Mouse (Mus musculus): ENCODE results near the gene Sdsl.

Gene Sdsl

DNA sequence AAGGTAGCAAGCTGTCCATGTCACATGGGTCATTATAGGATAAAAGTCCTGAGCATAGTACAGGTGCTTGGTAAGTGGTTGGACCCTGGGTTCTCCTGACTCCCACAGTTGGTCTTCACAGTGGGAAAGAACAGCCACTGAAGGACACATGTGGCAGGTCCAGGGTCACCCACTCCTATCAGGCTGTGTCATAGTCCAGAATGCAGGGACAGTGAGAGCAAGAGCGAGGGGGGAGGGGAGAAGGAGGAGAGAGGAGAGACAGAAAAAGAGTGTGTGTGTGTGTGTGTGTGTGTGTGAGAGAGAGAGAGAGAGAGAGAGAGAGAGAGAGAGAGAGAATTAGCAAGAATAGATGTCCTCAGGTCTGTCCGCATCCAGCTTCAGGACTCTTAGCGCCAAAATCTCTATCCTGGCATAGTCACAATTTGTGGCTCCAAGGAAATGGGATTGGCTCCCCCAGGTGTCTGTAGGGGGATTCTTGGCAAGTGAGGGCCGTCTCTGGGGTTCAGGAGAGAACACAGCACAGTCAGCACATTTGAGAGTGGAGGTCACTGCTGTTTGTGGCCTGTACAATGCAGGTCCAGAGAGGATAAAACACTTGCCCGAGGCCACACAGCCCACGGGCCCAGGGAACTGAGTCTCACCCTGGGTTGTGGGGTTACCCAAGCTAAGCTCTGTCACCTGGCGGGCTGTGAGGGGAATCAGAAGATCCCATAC is 15.6 kb downstream of the Sdsl start:
- no peak for DNase-seq (ENCODE audit: extremely low spot score, low spot score)

DNA sequence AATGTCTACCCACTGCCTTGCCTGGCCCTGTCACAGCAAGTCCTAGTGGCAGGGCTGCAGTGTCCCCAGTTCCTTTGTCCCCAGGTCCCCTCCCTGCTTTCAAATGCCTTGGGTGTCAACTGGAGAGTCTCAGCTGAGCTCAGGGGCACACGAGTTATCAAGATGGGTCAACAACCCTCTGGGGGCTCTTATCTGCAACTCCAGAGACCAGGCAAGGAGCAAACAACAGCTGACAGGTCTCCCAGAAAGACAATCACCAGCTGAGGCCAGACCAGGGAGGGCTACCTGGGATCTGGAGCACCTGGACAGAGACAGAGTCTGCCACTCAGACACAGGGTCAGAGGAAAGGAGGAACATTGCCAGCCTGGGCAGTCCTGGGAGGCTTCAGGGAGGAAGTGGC is 16.4 kb downstream of the Sdsl start:
- no peak for DNase-seq (ENCODE audit: extremely low spot score, low spot score)

DNA sequence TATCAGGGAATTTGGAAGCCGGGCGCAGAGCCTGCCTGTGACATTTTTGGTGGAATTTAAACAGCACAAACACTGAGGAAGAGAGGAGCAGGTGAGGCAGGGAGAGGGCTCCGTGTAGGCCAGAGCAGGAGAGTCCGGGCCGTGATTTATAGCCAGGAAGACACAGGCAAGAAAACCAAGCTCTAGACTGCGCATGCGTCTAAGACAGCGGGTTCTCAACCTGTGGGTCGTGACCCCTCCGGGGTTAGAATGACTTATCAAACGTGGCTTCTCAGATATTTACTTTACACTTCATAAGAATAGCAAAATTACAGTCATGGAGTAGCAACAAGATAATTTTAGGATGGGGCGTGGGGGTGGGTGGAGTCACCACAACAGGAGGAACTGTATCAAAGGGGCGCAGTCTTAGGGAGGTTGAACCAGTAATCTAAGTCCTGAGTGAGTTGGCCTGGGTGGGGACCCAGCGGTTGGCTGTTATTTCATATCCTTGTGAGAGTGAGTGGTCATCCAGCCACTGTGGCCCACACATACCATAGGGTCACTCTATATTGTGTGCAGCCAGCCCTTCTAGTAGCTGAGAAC is 17.8 kb downstream of the Sdsl start:
- DNase-seq (ENCODE audit: extremely low spot score, low spot score), result no peak

DNA sequence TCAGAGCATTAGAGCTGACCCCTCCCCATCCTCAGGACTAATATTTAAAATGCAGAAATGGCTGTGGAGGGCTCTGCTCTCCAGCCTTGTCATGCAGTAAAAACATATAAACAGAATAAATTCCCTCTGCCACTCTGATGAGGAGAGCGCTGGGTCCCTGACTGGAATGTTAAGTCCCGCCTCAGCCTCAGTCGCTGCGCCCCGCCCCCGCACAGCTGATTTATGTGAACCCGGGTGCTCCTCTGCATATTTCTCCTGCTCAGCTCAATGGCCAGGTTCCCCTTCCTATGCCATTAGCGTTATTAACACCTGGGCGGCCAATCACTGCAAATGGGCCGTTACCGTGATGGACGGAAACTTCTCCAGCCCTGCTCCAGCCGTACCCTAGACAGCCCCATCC is 25.3 kb downstream of the Sdsl start:
- no peak for DNase-seq (ENCODE audit: extremely low spot score, low spot score)

DNA sequence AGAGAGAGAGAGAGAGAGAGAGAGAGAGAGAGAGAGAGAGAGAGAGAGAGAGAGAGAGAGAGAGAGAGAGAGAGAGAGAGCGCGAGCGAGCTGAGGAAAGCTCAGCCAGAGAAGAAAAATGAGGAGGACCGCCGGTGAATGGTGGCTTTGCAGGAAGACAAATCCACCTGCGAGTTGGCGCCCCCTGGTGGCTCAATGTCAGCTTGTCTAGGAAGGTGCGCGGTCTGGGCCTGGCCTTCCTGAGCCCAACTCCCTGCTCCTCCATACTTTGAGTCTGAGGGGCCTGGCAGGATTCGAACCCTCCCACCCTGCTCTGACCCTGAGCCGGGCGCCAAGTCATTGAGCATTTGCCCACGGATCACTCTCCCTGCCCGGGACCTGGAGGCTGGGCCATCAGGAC is 31.9 kb downstream of the Sdsl start:
- DNase-seq (ENCODE audit: extremely low spot score, low spot score), result peak; percentile 98

DNA sequence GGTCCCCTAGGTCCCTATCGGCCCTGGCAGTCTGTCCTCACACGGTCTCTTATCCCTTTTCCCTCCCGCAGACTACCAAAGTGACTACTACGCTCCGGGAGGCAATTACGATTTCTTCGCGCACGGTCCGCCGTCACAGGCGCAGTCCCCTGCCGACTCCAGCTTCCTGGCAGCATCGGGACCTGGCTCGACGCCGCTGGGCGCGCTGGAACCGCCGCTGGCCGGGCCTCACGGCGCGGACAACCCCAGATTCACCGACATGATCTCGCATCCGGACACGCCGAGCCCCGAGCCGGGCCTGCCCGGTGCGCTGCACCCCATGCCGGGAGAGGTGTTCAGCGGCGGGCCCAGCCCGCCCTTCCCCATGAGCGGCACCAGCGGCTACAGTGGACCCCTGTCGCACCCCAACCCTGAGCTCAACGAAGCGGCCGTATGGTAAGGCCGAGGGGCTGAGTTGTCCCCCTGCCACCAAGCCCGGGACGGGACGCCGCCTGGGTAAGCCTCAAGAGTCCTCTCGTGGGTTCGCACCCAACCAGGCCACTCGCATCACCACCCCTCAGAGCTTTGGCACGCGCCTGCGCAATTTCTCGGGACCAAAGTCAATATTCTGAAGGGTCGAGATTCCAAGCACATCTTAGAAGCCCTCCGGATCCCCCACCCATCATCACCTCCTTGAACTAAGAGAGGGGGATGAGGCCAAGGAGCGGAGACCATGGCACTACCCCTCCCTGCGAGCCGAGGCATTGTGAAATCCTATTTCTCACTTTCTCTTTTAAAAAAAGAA is 32.5 kb downstream of the Sdsl start:
- DNase-seq (ENCODE audit: extremely low spot score, low spot score), result peak; percentile 61

DNA sequence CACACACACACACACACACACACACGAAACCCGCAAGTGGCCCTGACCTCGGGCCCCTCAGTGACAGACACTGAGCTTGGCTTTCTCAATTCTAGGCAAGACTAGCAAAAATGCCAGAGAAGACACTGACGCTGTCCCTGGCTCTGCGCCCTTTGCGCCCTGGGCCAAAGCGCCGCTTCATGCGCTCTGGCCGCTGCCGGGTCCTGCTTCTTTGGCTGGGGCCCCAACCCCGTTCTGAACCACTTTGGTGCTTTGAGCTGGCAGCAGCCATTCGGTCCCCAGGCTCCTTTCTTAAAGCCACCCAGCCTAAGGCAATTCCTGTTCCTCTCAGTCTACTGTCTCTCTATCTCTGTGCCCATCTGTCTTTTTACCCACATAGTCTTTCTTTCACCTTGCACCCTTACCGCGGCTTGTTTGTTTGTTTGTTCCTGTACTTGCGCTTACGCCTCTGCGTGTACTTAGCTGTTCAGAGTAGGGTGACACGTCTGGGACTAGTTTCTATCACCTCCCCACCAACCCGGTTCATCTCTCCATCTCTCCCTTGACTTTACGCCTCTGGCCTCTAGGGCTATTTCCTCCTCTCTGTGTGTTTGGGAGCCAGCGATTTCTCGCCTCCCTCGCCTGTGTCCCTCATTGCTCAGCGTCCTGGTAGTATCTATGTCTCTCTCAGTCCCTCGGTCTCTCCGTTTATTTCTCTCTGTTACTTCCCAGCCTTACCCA is 33.5 kb downstream of the Sdsl start:
- DNase-seq (ENCODE audit: extremely low spot score, low spot score), result peak; percentile 39

DNA sequence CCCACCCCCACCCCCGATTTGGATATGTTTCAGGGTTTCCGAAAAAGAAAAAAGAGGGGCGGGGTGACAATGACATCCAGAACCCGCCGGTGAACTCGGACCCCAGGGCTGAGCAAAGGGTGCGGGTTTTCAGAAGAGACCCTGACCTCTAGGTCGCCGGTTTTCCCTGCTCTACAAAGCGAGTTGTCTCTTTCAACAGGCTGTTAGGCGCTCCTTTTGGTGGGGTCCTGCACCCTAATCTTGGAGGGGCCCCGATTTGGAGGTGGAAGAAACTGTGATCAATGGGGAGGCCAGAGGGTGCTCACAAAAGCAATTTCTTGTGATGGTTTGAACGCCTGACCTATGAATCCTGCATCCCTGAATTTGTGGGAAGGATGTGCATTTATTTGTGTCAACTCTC is 34.1 kb downstream of the Sdsl start:
- DNase-seq (ENCODE audit: extremely low spot score, low spot score), result peak; percentile 56

DNA sequence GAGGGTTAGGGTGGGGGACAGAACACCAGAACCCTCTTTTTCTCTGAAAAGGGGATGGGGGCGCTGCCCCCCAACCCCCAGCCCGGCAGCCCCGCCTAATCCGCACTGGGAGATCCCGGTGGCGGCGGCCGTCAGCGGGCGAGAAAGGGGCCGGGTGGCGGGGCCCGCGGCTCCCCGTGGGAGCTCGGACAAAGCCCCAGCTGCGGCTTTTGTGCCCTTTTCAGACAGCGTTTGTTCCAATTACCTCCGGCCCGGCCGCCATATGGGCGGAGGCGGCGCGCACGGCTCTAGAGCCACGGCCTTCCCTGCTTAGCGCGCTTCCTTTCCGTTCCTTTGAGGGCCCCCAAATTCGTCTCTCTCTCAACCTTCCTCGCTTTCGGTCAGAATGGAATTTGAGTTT is 34.6 kb downstream of the Sdsl start:
- DNase-seq (ENCODE audit: extremely low spot score, low spot score), result peak; percentile 63

DNA sequence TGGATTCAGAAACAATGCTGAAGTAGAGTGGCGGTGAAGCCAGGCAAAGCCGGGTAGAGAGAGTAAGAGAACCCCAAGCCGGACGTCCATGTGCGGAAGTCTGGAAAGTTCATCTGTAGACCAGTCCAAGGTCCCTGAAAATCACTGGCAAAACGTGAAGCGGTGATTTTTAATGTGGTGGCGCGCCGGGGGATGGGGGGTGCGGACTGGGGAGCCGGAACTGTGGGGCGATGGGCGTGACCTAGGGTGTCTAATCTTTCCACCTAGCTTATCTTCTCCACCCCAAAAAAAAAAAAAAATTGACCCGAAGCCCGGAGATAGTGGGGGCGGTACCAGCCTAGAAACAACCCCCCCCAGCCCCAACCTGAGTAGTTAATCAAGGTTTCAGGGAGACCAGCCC is 35.1 kb downstream of the Sdsl start:
- no peak for DNase-seq (ENCODE audit: extremely low spot score, low spot score)

DNA sequence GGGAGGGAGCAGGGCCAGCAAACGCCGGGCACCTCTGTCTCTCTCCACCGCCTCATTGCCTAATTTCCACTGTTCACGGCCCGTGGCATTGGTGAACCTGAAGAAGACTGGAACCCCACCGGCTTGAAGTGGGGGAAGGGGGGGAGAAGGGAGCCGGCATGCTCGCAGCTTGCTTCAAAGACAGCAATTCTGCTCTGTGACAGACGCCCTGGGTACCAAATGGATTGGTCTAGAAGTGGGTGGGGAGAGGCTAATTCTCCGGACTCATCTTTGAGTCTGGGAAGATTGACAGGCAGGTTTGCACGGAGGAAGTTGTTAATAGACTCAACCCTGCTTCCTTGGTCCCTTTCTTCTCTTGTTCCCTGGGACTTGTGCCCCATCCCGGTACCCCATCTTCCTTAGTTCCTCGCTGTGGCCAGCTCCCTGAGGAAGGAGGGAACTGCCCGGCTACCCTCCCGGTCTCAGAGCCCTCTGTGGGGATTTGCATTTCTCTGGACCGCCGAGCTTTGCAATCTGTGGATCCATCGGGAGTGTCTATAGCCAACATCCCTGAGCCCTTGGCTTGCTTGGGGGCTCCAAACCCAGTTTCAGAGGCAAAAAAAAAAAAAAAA is 35.6 kb downstream of the Sdsl start:
- peak; percentile 63 for DNase-seq (ENCODE audit: extremely low spot score, low spot score)

DNA sequence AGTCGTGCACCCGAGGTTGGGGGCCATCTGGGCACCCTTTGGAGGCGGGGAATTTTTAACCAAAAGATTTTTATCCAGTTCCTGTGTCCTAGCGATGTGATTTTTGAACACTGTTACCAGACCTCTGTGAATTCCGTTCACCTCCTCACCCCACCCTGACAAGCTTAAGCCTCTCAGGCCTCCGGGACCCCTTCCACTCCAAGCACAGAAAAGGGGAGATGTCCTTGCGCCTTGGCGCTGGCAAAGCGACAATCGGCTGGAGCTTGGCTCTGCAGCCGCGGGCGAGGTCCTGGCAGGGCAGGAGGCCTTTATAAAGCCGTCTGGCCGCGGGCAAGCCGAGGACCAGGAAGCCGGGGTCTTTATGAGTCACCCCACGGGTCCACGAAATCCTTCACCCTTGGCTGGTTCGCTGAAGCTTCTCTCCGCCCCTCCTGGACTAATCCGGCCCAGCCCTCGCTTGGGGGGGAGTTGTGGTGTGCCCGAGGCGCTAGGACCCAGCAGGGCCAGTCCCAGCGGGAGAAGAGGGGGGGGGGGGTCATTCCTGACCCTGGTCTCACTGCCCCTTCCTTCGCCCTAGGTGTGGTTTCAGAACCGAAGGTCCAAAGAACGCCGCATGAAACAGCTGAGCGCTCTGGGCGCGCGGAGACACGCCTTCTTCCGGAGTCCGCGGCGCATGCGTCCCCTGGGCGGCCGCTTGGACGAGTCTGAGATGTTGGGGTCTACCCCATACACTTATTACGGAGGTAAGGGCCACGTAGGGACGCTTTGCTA is 36.7 kb downstream of the Sdsl start:
- peak; percentile 64 for DNase-seq (ENCODE audit: extremely low spot score, low spot score)

DNA sequence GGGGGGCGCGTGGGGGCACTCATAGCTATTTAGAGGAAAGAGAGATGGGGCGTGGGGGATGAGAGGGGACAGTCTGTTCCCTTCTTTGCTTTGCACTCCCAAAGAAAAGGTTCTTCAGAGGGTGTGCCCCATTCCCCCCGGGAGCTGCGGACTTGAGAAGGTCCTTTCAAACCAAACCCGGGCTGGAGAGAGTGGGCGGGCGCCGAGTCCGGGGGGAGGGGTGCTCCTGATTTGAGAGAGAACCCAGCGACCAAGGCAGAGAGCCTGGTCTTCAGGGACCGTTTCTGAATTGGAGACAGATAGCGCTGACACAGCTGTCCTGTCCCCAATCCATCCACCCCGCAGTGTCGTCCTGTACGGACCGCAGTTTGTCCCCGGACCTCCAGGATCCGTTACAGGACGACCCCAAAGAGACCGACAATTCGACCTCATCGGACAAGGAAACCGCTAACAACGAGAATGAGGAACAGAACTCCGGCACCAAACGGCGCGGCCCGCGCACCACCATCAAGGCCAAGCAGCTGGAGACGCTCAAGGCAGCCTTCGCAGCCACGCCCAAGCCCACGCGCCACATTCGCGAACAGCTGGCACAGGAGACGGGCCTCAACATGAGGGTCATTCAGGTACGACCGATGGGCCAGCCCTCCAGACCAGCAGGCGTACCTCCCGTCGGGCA is 37.5 kb downstream of the Sdsl start:
- DNase-seq (ENCODE audit: extremely low spot score, low spot score), result peak; percentile 59

DNA sequence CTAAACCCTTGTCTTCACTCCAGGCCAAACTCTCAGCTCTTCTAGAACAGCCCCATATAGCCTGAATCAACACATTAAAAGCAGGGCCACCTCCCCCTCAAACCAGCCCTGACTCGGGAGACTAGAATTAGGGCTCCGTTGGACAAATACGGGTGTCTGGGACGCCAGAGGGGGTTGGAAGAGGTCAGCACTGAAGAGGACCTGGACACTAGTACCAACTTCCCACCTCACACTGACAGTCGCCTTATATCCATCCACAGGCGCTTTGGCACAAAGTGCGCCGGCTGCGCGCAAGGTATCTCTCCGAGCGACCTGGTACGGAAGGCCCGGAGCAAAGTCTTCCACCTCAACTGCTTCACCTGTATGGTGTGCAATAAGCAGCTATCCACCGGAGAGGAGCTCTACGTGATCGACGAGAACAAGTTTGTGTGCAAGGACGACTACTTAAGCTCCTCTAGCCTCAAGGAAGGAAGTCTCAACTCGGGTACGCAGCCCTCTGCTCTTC is 38.3 kb downstream of the Sdsl start:
- DNase-seq (ENCODE audit: extremely low spot score, low spot score), result peak; percentile 49

DNA sequence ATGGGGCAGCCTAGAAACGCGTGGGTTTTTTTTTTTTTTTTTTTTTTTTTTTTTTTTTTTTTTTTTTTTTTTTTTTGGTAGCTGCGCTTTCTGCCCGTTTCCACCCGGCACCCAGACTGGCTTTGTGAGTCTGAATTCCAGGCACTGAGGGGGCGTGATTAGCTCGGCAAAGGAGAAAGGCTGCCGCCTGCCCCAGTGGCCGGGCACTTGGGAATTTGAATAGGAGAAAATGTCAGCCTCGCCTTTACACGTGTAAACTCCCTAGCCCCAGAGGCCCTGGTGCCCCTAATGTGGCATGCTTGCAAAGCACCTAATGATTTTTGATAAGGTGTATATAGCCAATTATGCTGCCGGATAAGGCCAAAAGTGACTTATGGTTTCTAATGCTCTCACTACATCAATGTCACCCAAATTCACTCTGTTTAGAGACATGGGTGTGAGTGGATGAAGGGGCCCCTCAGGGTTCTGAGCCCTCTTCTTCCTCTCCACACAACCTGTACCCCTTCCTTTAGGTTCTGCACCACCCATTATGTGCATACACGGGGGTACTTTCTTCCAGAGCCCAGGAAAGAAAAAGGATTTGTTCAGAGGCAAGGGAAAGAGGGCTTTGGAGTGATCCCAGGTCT is 39.4 kb downstream of the Sdsl start:
- DNase-seq (ENCODE audit: extremely low spot score, low spot score), result no peak

DNA sequence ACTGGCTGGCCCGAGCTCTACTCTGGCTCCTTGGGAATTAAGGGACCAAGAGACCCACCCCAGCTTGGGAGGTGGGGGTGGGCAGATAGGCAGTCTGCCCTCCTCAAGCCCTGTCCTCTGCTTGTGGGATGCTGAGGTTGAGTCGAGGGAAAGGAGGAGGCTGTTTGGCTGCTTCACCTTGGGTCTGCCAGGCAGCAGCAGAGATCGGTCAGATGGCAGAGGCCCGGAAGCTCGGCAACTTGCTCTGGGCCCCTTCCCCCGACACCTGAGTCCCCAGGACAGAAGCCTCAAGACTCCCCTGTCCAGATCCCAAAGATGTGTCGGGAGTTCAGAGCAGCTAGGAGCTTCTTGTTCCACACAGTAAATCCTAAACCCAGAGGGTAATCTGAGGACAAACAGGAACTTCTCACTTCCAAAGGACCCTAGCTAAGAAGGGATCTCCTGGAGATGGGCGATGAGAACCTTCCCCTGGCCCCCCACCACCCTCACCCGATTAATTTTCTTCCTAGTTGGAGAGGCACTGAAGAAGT is 40.1 kb downstream of the Sdsl start:
- no peak for DNase-seq (ENCODE audit: extremely low spot score, low spot score)

DNA sequence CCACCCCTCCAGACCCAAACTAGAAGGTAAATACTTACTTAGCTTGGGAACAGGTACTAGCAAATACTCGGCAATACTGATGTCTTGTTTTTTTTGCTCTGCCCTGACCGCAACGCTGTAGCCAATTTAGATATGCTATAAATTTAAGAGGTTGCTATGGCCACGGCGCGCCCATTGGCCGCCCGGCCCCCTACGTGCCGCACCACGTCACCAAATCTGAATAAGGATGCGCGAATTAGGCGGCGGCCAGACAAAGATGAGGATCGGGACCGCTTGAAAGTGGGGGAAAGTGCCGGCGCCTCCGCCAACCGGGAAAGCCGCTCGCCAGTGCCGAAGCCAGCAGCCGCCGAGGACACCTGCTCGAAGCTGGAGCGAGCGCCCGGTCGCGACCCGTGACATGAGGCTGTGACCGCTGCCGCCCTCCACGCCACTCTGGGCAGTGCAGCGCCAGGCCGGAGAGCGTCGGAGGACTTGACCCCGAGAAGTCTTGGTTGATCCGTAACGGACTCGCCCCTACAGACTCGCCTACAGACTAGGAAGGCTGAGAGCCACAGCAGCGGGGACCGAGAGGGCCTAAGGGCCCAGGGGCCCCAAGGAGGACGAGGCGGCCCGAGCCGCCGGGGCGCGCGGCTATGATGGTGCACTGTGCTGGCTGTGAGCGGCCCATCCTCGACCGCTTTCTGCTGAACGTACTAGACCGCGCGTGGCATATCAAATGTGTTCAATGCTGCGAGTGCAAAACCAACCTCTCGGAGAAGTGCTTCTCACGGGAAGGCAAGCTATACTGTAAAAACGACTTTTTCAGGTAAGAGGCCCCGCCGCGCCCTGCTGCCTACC is 40.7 kb downstream of the Sdsl start, which contains the start of gene Lhx5:
Gene Lhx5 (plus strand): TSS at position 51 of the 837 bp plus-strand sequence.
- DNase-seq (ENCODE audit: extremely low spot score, low spot score), result peak; percentile 59

DNA sequence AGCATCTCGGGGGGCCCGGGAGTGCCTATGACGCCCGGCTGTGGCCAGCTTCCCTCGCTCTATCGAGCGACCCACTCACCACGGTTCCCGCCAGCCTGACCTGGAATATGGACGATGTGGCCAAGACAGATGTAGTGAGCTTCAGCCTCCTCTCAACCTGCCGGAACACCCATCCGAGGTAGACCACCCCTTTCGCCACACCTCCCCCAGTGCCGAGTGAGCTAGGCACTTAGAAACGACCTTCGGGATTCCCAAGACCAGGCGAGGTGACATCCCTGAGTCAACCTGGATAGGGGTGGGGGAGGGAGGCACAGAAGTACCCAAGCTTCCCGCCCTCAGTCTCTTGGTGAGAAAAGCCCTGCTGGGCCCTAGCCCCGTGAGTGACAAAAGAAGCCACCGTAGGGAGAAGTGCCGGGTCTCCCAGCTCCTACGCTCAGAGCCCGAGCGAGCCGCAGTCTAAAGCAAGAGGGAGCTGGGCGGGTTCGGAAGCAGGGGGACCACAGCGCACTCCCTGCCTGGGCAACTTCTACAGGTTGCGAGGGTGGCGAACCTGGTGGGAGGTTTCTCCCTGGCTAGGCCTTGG is 41.5 kb downstream of the Sdsl start:
- peak; percentile 58 for DNase-seq (ENCODE audit: extremely low spot score, low spot score)

All from neural tube, embryonic 10.5 days (tissue).